Mouse (Mus musculus): ENCODE measurements around the gene E130114P18Rik.
A peak's percentile ranks its signal among the peaks of the same experiment; 100 is the strongest.

E130114P18Rik gene

GRCm38 (mm10) chr4:97690384-97690766 is 87.5 kb downstream of the E130114P18Rik start:
- no peak for DNase-seq

- no peak for DNase-seq
Observed at GRCm38 (mm10) chr4:97689456-97690383, 88.2 kb downstream of the E130114P18Rik start.

DNA sequence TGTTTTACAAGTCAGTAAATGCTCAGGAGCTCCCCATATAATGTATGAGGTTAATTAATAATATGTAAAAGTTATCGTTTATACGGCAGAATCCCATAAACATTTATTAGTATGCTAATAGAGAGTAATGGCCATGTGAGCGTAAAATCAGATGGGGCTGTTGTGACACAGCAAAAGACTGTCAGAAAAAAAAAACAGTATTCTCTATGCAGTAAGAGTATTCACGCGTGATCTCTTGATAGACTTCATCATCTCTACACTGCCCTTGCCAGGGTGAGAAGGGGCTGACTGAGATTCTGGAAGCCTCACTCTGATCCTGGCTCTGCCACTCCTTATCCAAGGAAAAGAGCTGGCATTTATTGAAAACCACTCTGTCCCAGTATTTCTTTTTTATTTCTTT is 91.9 kb downstream of the E130114P18Rik start:
- DNase-seq: no peak

GRCm38 (mm10) chr4:97676579-97676937 is 101.3 kb downstream of the E130114P18Rik start:
- peak; percentile 8 for DNase-seq

- DNase-seq: no peak
Observed at GRCm38 (mm10) chr4:97675741-97676578, 101.9 kb downstream of the E130114P18Rik start.

GRCm38 (mm10) chr4:97673854-97674510 is 103.9 kb downstream of the E130114P18Rik start:
- DNase-seq: no peak

DNA sequence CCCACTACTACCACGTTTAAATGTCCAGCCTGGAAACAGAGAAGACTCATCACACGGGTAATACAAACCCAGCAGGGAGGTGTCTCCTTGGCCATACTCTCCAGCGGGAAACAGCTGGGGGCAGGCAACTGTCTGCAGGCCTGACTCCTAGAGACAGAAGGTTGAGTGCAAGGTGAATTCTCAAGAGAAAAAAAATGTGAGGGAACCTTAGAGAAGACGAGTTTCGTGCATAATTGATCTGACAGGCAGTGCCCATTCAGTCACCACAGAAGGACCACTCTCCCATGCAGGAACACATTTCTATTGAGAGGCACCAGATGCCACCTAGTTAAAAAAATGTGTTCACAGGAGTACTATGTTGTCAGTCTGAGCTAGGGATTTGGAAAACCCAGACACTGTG is 105.4 kb downstream of the E130114P18Rik start:
- no peak for DNase-seq

DNA sequence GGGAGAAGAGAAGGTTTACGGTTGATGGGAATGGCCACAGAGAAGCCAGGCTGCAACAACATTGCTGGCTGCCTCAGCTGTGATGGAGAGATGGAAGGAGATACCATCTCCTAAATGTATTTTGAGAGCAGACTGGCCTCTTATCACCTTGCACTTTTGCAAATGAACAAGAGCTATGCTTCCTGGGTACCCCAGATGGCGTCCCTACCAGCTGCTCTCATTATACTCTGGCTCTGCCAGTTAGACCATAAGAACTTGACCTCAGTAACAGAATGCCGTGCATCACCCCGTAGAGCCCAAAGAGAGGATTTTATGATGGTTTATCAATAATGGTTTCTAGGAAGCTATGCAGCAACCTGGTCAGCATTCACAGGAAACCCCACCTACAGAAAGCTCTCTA is 106.0 kb downstream of the E130114P18Rik start:
- no peak for DNase-seq

- no peak for DNase-seq
Observed at GRCm38 (mm10) chr4:97670418-97670817, 107.5 kb downstream of the E130114P18Rik start.

- no peak for DNase-seq
Observed at GRCm38 (mm10) chr4:97669808-97670207, 108.1 kb downstream of the E130114P18Rik start.

- DNase-seq: no peak
Observed at GRCm38 (mm10) chr4:97665428-97665755, 112.5 kb downstream of the E130114P18Rik start.

DNA sequence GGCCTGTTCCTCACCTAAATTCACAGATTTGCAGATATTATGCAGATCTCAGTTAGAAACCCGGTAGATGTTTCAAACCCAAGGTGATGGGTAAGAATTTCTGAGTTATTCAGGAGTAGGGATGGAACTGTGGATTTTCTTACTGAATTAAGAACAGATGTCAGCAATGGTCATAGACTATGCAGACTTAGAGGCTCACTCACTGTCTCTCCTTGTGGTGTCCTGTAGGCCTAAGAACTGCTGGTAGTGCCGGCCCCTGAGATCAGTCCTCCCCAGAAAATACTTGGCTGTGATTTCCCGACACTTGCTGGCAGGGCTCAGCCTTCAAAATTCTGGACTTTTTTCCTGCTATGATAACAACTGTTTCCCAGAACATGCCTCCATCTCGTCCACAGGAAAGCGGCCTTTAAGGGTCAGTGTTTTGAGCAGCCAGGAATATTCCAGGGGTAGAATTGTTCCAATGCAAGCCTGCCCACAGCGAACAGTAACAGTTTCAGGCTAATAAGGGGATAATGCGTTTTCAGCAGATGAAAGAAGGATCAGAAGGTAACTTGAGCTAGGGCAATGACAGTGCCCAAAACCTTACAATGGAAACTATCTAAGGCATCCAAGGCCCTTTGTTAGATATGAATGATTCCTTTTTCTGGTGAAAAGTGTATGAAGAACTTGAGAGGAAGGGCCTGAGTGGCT is 113.0 kb downstream of the E130114P18Rik start:
- DNase-seq: no peak

GRCm38 (mm10) chr4:97663922-97664321 is 114.0 kb downstream of the E130114P18Rik start:
- DNase-seq: no peak

GRCm38 (mm10) chr4:97662841-97663240 is 115.0 kb downstream of the E130114P18Rik start:
- DNase-seq: peak; percentile 20

DNA sequence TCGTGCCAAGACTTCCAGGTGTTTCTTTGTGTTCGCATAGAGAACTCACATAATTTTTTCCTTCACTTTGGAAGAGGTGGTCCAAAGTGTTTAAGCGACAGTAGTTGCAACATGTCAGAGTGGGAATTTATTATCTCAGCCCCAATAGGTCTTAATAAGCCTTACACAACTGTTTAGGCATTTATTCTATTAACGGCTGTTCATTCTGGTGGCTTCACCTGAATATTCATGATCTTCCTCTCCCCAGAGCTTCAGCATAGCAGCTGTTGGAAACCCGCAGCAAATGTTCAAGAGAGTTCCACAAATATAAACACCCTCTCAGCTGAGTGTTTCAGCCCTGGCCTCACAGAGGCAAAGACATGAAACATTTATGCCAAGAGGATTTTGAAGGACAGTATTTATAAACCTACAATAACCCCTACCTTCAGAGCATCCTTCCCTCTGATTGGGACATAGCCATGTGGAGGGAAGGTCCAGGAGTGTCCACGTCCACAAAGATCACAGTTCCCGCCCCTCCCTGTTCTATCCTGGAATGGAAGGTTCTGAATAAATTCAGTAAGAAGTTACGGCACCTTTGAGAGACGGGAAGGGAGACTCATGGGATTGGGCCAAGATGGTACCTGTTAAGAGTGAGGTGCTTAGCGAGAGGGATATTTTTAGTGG is 116.1 kb downstream of the E130114P18Rik start:
- DNase-seq: no peak

GRCm38 (mm10) chr4:97657586-97657985 is 120.3 kb downstream of the E130114P18Rik start:
- no peak for DNase-seq

DNA sequence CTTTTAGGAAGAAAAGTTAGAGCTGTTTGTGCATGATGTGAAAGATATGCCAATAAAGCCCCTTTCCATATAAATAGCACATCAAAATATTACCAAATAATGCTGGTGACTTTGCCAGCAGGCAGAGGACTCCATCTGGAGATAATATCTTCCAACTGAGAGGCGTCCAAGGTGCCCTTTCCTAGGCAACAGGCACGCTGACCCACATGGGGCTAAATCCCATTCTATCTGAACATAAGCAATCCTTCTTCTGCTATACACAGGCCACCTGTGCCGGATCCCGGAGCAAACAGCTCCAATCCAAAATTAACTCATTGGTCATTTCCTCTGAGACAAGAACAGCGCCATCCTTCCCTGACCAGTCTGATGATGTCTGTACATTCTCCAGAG is 128.3 kb downstream of the E130114P18Rik start:
- DNase-seq: no peak

- DNase-seq: peak; percentile 95
Observed at GRCm38 (mm10) chr4:97648825-97649625, 128.9 kb downstream of the E130114P18Rik start.

DNA sequence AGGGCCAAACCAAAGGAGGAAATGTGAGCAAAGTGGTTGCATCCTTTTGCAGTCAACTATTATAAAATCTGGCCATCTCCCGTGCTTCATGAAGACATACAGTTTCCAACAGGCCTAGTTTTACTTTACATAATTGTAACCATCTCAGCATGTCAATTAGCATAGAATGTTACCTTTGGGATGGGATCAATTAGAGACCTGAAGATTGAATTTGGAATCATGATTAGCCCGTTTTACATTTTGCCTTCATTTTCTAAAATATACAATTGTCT is 129.5 kb downstream of the E130114P18Rik start:
- no peak for DNase-seq

- DNase-seq: peak; percentile 56
Observed at GRCm38 (mm10) chr4:97647700-97648435, 130.0 kb downstream of the E130114P18Rik start.

DNA sequence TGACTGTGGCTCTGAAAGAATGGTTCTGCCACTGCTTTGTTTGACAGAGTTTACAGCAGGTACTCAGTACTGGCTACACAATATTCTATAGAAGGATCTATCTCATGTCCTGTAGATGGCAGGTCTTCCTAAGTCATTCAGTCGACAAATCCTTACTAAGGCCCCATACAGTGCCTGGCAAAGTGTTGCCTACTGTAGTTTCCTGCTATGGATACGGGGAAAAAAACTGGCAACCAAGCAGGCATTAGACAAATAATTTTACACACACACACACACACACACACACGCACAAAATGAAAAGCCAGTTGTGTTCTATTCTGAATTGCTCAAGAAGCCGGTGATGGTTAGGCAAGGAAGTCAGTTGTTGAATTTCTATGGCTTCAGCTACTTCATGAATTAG is 130.6 kb downstream of the E130114P18Rik start:
- no peak for DNase-seq
